Mouse (Mus musculus): ENCODE data around the gene Ssbp3.

DNA sequence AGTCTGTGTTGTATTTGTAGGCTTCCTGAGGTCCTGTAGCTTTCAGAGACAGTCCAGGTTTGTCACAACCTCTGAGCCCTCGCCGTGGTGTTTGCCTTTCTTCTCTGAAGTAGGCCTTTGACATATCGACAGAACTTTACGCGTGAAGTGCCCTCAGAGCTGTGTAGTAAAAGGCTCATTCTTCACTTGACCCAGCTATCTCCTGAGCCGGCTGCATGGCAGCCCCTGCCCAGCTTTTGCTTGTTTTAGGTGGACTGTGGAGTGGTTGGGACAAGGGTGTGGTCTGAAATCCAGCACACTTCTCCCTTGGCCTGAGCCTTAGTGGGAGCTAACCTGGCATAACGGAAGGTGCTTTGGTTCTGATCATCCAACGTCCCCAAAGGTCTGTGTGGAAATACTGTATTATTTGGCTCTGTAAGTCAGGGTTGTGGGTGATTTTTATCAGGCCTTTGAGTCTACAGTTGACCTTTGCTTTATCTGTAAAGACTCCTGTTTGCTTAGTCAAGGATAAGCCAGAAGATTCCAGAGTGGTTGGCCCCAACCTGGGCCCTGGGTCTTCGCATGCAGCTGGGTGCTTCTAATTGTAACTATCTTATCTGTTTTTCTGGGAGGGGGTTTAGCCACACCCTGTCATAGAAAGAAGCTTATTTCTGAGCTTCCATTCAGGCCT is 23.4 kb downstream of the Ssbp3 start:
- TF ChIP-seq CTCF (conservative IDR thresholded peaks at IDR 0.05; ENCODE audit: low read length), result no peak
- no peak for TF ChIP-seq NANOG (IDR thresholded peaks at IDR 0.05; ENCODE audit: borderline replicate concordance, low read length)

All from E14TG2a.4 (cell line).